In genomic region chr19:10219593-10219992, GRCm38 (mm10) we compare ENCODE assay signal across 20 mouse cellular contexts. TPM values are rescaled to one million over a fixed set of nuclear protein-coding genes. Genes with fewer than 3 reads are reported as not detected.
DNase-seq lines count a peak whose midpoint lies in the region; ATAC-seq and TF ChIP-seq lines count a peak whose summit lies in the region.
"Had no signal": no experiment of that assay in that cellular context is flagged by ENCODE, and none has a peak within 500 bp of the region (broad histone marks: within the 10 kb centered on the region; RNA-seq: fewer than 3 reads in every experiment).

No protein-coding gene starts in this region.

- peak; percentile 20; the same call in 1 of the 2 replicates for ATAC-seq in liver, embryonic 15.5 days (ENCODE audit: insufficient read depth)
- no peak for ATAC-seq in liver, embryonic 12.5 days
- ATAC-seq in lung, postnatal 0 days: peak; percentile 79
- peak; percentile 43 for ATAC-seq in intestine, embryonic 16.5 days
- ATAC-seq in limb, embryonic 14.5 days (ENCODE audit: low FRiP score, low read depth): peak; percentile 14; the same call in 1 of the 2 replicates
- ATAC-seq: activated CD4-positive, CD25-positive, alpha-beta regulatory T cell, adult 4 months; forebrain, embryonic 15.5 days; midbrain, embryonic 13.5 days had no signal

- no peak overlapping the region for H3K4me3 ChIP-seq in liver, embryonic 15.5 days (replicated peaks)
- no peak overlapping the region for H3K4me3 ChIP-seq in liver, embryonic 12.5 days
- H3K4me3 ChIP-seq in lung, postnatal 0 days (ENCODE audit: low read depth, low read length): no peak overlapping the region
- H3K4me3 ChIP-seq in intestine, embryonic 16.5 days (ENCODE audit: low read length): no peak overlapping the region
- no peak overlapping the region for H3K4me3 ChIP-seq in limb, embryonic 14.5 days (replicated peaks; ENCODE audit: low read length)
- H3K4me3 ChIP-seq: forebrain, embryonic 15.5 days; layer of hippocampus, adult 2 months; left cerebral cortex, adult 2 months; limb, embryonic 13.5 days; megakaryocyte, embryonic 14.5 days; midbrain, embryonic 13.5 days had no signal

- no peaks in the 10 kb centered on the region for H3K9me3 ChIP-seq in liver, embryonic 15.5 days (replicated peaks)
- no peaks in the 10 kb centered on the region for H3K9me3 ChIP-seq in liver, embryonic 12.5 days (replicated peaks)
- H3K9me3 ChIP-seq in lung, postnatal 0 days (ENCODE audit: low read length): no peaks in the 10 kb centered on the region
- no peaks in the 10 kb centered on the region for H3K9me3 ChIP-seq in intestine, embryonic 16.5 days (ENCODE audit: control insufficient read depth, low read length)
- H3K9me3 ChIP-seq in limb, embryonic 14.5 days (ENCODE audit: control insufficient read depth, low read length): no peaks in the 10 kb centered on the region
- H3K9me3 ChIP-seq: forebrain, embryonic 15.5 days; limb, embryonic 13.5 days; megakaryocyte, embryonic 14.5 days; midbrain, embryonic 13.5 days had no signal

- H3K9ac ChIP-seq in liver, embryonic 15.5 days: no peak overlapping the region
- no peak overlapping the region for H3K9ac ChIP-seq in liver, embryonic 12.5 days
- H3K9ac ChIP-seq in lung, postnatal 0 days (replicated peaks; ENCODE audit: low read depth): no peak overlapping the region
- peak overlapping the region; percentile 46; the same call in 1 of the 2 replicates for H3K9ac ChIP-seq in intestine, embryonic 16.5 days (ENCODE audit: low read depth, low read length)
- H3K9ac ChIP-seq in limb, embryonic 14.5 days (ENCODE audit: low read depth, low read length, severe bottlenecking): no peak overlapping the region
- H3K9ac ChIP-seq: forebrain, embryonic 15.5 days; hindbrain, embryonic 14.5 days; limb, embryonic 13.5 days; midbrain, embryonic 13.5 days had no signal

- WGBS in liver, embryonic 15.5 days (ENCODE audit: insufficient replicate concordance): 59% methylated on average over 6 of the region's 6 CpGs
- WGBS in liver, embryonic 12.5 days (ENCODE audit: insufficient replicate concordance): 62% methylated on average over 6 of the region's 6 CpGs
- 39% methylated on average over 4 of the region's 6 CpGs for WGBS in lung, postnatal 0 days
- WGBS in intestine, embryonic 16.5 days: 53% methylated on average over 6 of the region's 6 CpGs
- 78% methylated on average over 6 of the region's 6 CpGs for WGBS in limb, embryonic 14.5 days

- no peak for TF ChIP-seq CTCF in lung, postnatal 0 days (IDR thresholded peaks at IDR 0.05)

- no peaks in the 10 kb centered on the region for H3K36me3 ChIP-seq in liver, embryonic 15.5 days (replicated peaks)
- H3K36me3 ChIP-seq in liver, embryonic 12.5 days: peaks cover 35% of the 10 kb centered on the region
- H3K36me3 ChIP-seq in lung, postnatal 0 days (ENCODE audit: insufficient read depth, low read length): no peaks in the 10 kb centered on the region
- H3K36me3 ChIP-seq in intestine, embryonic 16.5 days (ENCODE audit: control insufficient read depth, insufficient read depth, low read length): no peaks in the 10 kb centered on the region
- H3K36me3 ChIP-seq in limb, embryonic 14.5 days (ENCODE audit: control insufficient read depth, insufficient read depth, low read length): 0 out of 2 replicates have a peak, but pooled peaks cover 4% of the 10 kb centered on the region
- H3K36me3 ChIP-seq: forebrain, embryonic 15.5 days; limb, embryonic 13.5 days; midbrain, embryonic 13.5 days had no signal

- H3K27me3 ChIP-seq in liver, embryonic 15.5 days: no peaks in the 10 kb centered on the region
- peaks cover 4% of the 10 kb centered on the region; the same call in 1 of the 2 replicates for H3K27me3 ChIP-seq in liver, embryonic 12.5 days (replicated peaks)
- no peaks in the 10 kb centered on the region for H3K27me3 ChIP-seq in lung, postnatal 0 days (replicated peaks; ENCODE audit: insufficient read depth, low read length)
- H3K27me3 ChIP-seq in intestine, embryonic 16.5 days (replicated peaks; ENCODE audit: control insufficient read depth, insufficient read depth, low read length): no peaks in the 10 kb centered on the region
- H3K27me3 ChIP-seq in limb, embryonic 14.5 days (ENCODE audit: control insufficient read depth, insufficient read depth, low read length): no peaks in the 10 kb centered on the region
- H3K27me3 ChIP-seq: forebrain, embryonic 15.5 days; limb, embryonic 13.5 days; midbrain, embryonic 13.5 days had no signal

- peaks cover 6% of the 10 kb centered on the region; the same call in 1 of the 2 replicates for H3K4me1 ChIP-seq in liver, embryonic 15.5 days (replicated peaks)
- peaks cover 16% of the 10 kb centered on the region for H3K4me1 ChIP-seq in liver, embryonic 12.5 days
- peaks cover under 1% of the 10 kb centered on the region; the same call in 1 of the 2 replicates for H3K4me1 ChIP-seq in lung, postnatal 0 days (ENCODE audit: insufficient read depth, low read depth, low read length)
- peaks cover 32% of the 10 kb centered on the region for H3K4me1 ChIP-seq in intestine, embryonic 16.5 days (ENCODE audit: control insufficient read depth, insufficient read depth, low read length)
- no peaks in the 10 kb centered on the region for H3K4me1 ChIP-seq in limb, embryonic 14.5 days (ENCODE audit: control insufficient read depth, insufficient read depth, low read length)
- H3K4me1 ChIP-seq: forebrain, embryonic 15.5 days; limb, embryonic 13.5 days had no signal

- H3K27ac ChIP-seq in liver, embryonic 15.5 days (replicated peaks): no peak overlapping the region
- H3K27ac ChIP-seq in liver, embryonic 12.5 days: no peak overlapping the region
- H3K27ac ChIP-seq in lung, postnatal 0 days (ENCODE audit: low read length): 0 out of 2 replicates have a peak overlapping the region, but pooled peaks have one; percentile 6
- peak overlapping the region; percentile 39; the same call in 1 of the 2 replicates for H3K27ac ChIP-seq in intestine, embryonic 16.5 days (ENCODE audit: low read length)
- no peak overlapping the region for H3K27ac ChIP-seq in limb, embryonic 14.5 days (replicated peaks; ENCODE audit: low read depth, low read length)
- H3K27ac ChIP-seq: forebrain, embryonic 15.5 days; hindbrain, embryonic 14.5 days; layer of hippocampus, adult 2 months; left cerebral cortex, adult 2 months; limb, embryonic 13.5 days; midbrain, embryonic 13.5 days had no signal

- TF ChIP-seq POLR2A in limb, embryonic 14.5 days (IDR thresholded peaks at IDR 0.05; ENCODE audit: borderline replicate concordance, extremely low read depth, insufficient read depth, insufficient read length): no peak

- no peak for TF ChIP-seq EP300 in lung, postnatal 0 days (IDR thresholded peaks at IDR 0.05)

- peak; percentile 65 for DNase-seq in lung, postnatal 0 days (ENCODE audit: low spot score)
- no peak for DNase-seq in lung, postnatal 25 days (ENCODE audit: low spot score)
- DNase-seq in limb, embryonic 14.5 days (ENCODE audit: low spot score): no peak
- DNase-seq in cerebellum, adult 11-12 months: no peak
- DNase-seq: adrenal gland, adult 2 months; cerebellum, adult 8-10 months; gastrocnemius, postnatal 25 days; heart, adult 11 months had no signal

- H3K4me2 ChIP-seq in liver, embryonic 15.5 days: no peak overlapping the region
- no peak overlapping the region for H3K4me2 ChIP-seq in liver, embryonic 12.5 days
- no peak overlapping the region for H3K4me2 ChIP-seq in lung, postnatal 0 days (replicated peaks; ENCODE audit: low read depth, low read length)
- no peak overlapping the region for H3K4me2 ChIP-seq in intestine, embryonic 16.5 days (ENCODE audit: low read depth, low read length)
- H3K4me2 ChIP-seq in limb, embryonic 14.5 days (replicated peaks; ENCODE audit: low read depth, low read length, severe bottlenecking): no peak overlapping the region
- H3K4me2 ChIP-seq: forebrain, embryonic 15.5 days; heart, embryonic 11.5 days; hindbrain, embryonic 14.5 days; limb, embryonic 13.5 days; midbrain, embryonic 13.5 days had no signal

RNA-seq across cellular contexts. Expression of gene Fen1, which starts 15.6 kb away (rescaled TPM):
- 136 and 142 TPM in 2 replicates for polyA plus RNA-seq in liver, embryonic 15.5 days (2015; fragmentation: Nextera tagmentation; extraction: Ambion mirVana)
- 198 and 200 TPM in 2 replicates for polyA plus RNA-seq in liver, embryonic 12.5 days (2016; fragmentation: Nextera tagmentation; extraction: Ambion mirVana)
- 18.0 and 18.7 TPM in 2 replicates for polyA plus RNA-seq in lung, postnatal 0 days (2015; fragmentation: Nextera tagmentation; extraction: Ambion mirVana)
- 77.9 and 87.8 TPM in 2 replicates for polyA plus RNA-seq in intestine, embryonic 16.5 days (2015; fragmentation: Nextera tagmentation; extraction: Ambion mirVana)
- polyA plus RNA-seq in limb, embryonic 14.5 days (2012; rRNA removed): 37.3 and 40.8 TPM in 2 replicates
- 58.2 and 61.2 TPM in 2 replicates for polyA plus RNA-seq in limb, embryonic 14.5 days (2014; fragmentation: Nextera tagmentation; extraction: Ambion mirVana)

RNA-seq across cellular contexts. Expression of gene Tmem258, which starts 15.8 kb away (rescaled TPM):
- 254 and 296 TPM in 2 replicates for polyA plus RNA-seq in liver, embryonic 15.5 days (2015; fragmentation: Nextera tagmentation; extraction: Ambion mirVana)
- polyA plus RNA-seq in liver, embryonic 12.5 days (2016; fragmentation: Nextera tagmentation; extraction: Ambion mirVana): 350 and 353 TPM in 2 replicates
- 362 and 394 TPM in 2 replicates for polyA plus RNA-seq in lung, postnatal 0 days (2015; fragmentation: Nextera tagmentation; extraction: Ambion mirVana)
- polyA plus RNA-seq in intestine, embryonic 16.5 days (2015; fragmentation: Nextera tagmentation; extraction: Ambion mirVana): 466 and 467 TPM in 2 replicates
- polyA plus RNA-seq in limb, embryonic 14.5 days (2012; rRNA removed): 178 and 186 TPM in 2 replicates
- 484 and 516 TPM in 2 replicates for polyA plus RNA-seq in limb, embryonic 14.5 days (2014; fragmentation: Nextera tagmentation; extraction: Ambion mirVana)

RNA-seq across cellular contexts. Expression of gene Myrf, which starts 21.0 kb away (rescaled TPM):
- 2.6 and 3.2 TPM in 2 replicates for polyA plus RNA-seq in liver, embryonic 15.5 days (2015; fragmentation: Nextera tagmentation; extraction: Ambion mirVana)
- 6.6 TPM in 2 replicates for polyA plus RNA-seq in liver, embryonic 12.5 days (2016; fragmentation: Nextera tagmentation; extraction: Ambion mirVana)
- polyA plus RNA-seq in lung, postnatal 0 days (2015; fragmentation: Nextera tagmentation; extraction: Ambion mirVana): 5.0 and 5.9 TPM in 2 replicates
- polyA plus RNA-seq in intestine, embryonic 16.5 days (2015; fragmentation: Nextera tagmentation; extraction: Ambion mirVana): 9.9 and 10.1 TPM in 2 replicates
- polyA plus RNA-seq in limb, embryonic 14.5 days (2012; rRNA removed): 4.4 and 7.0 TPM in 2 replicates
- polyA plus RNA-seq in limb, embryonic 14.5 days (2014; fragmentation: Nextera tagmentation; extraction: Ambion mirVana): 1.1 and 1.4 TPM in 2 replicates

RNA-seq across cellular contexts. Expression of gene Fads1, which starts 36.9 kb away (rescaled TPM):
- 73.6 and 80.7 TPM in 2 replicates for polyA plus RNA-seq in liver, embryonic 15.5 days (2015; fragmentation: Nextera tagmentation; extraction: Ambion mirVana)
- 86.4 and 91.6 TPM in 2 replicates for polyA plus RNA-seq in liver, embryonic 12.5 days (2016; fragmentation: Nextera tagmentation; extraction: Ambion mirVana)
- polyA plus RNA-seq in lung, postnatal 0 days (2015; fragmentation: Nextera tagmentation; extraction: Ambion mirVana): 44.5 and 48.8 TPM in 2 replicates
- polyA plus RNA-seq in intestine, embryonic 16.5 days (2015; fragmentation: Nextera tagmentation; extraction: Ambion mirVana): 146 and 154 TPM in 2 replicates
- 87.3 and 116 TPM in 2 replicates for polyA plus RNA-seq in limb, embryonic 14.5 days (2012; rRNA removed)
- polyA plus RNA-seq in limb, embryonic 14.5 days (2014; fragmentation: Nextera tagmentation; extraction: Ambion mirVana): 81.1 and 81.3 TPM in 2 replicates

Comparison
In these comparisons a context has a peak if more than half of its experiments do, and no peak if none do; other contexts are left out.
1. H3K27ac ChIP-seq: peak in lung, postnatal 0 days (single experiment) and intestine, embryonic 16.5 days (single experiment); none in liver, embryonic 15.5 days (single experiment), liver, embryonic 12.5 days (single experiment) and limb, embryonic 14.5 days (single experiment).